Comparison of ENCODE assay signal across 9 mouse cellular contexts in the genomic region with DNA sequence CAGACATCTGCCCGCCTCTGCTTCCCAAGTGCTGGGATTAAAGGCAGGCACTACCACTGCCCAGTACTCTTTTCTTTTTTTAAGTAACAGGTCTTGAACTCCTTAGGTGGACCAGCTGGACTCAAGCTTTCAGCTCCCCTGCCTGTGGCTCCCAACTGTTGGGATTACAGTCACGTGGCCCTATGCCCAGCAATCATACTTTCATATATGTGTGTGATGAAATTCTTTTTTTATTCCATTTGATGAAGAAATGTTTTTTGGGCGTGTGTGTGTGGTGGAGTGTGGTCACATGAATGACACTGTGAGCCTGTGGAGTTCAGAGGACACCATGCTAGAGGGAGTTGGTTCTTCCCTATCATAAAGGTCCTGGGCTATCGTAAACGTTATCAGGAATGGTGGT. TPM values are rescaled to one million over a fixed set of nuclear protein-coding genes. Genes with fewer than 3 reads are reported as not detected.
DNase-seq lines count a peak whose midpoint lies in the region; ATAC-seq and TF ChIP-seq lines count a peak whose summit lies in the region.
"Had no signal": no experiment of that assay in that cellular context is flagged by ENCODE, and none has a peak within 500 bp of the region (broad histone marks: within the 10 kb centered on the region; RNA-seq: fewer than 3 reads in every experiment).

No protein-coding gene starts in this region.

- H3K9ac ChIP-seq in lung, embryonic 14.5 days = no peak overlapping the region
- H3K9ac ChIP-seq in embryonic facial prominence, embryonic 13.5 days = peak overlapping the region; percentile 92
- no peak overlapping the region for H3K9ac ChIP-seq in limb, embryonic 14.5 days (ENCODE audit: low read depth, low read length, severe bottlenecking)

- no peak for TF ChIP-seq CTCF in lung, embryonic 14.5 days (IDR thresholded peaks at IDR 0.05; ENCODE audit: low read depth)
- TF ChIP-seq CTCF in small intestine, adult 2 months (IDR thresholded peaks at IDR 0.05; ENCODE audit: extremely low read depth, insufficient read length, insufficient replicate concordance, low read depth, low read length) = no peak
- TF ChIP-seq CTCF in left cerebral cortex, adult 2 months (IDR thresholded peaks at IDR 0.05) = no peak

- H3K4me1 ChIP-seq in lung, embryonic 14.5 days (ENCODE audit: insufficient read depth) = peaks cover 7% of the 10 kb centered on the region; the same call in 1 of the 2 replicates
- H3K4me1 ChIP-seq in embryonic facial prominence, embryonic 13.5 days = peaks cover 21% of the 10 kb centered on the region
- H3K4me1 ChIP-seq in limb, embryonic 14.5 days (ENCODE audit: control insufficient read depth, insufficient read depth, low read length) = peaks cover 13% of the 10 kb centered on the region
- H3K4me1 ChIP-seq in small intestine, adult 2 months (ENCODE audit: control insufficient read depth, insufficient read depth, insufficient read length, low read length) = peaks cover 16% of the 10 kb centered on the region; the same call in 1 of the 2 replicates

- intact Hi-C loops in left cerebral cortex, adult 2 months (cut with DNase I) = no loop called here

- TF ChIP-seq POLR2A in limb, embryonic 14.5 days (IDR thresholded peaks at IDR 0.05; ENCODE audit: borderline replicate concordance, extremely low read depth, insufficient read depth, insufficient read length) = no peak
- TF ChIP-seq POLR2A in small intestine, adult 2 months (IDR thresholded peaks at IDR 0.05; ENCODE audit: low read depth, low read length) = no peak

- H3K4me2 ChIP-seq in lung, embryonic 14.5 days = peak overlapping the region; percentile 93
- H3K4me2 ChIP-seq in embryonic facial prominence, embryonic 13.5 days = peak overlapping the region; percentile 82
- H3K4me2 ChIP-seq in limb, embryonic 14.5 days (replicated peaks; ENCODE audit: low read depth, low read length, severe bottlenecking) = peak overlapping the region; percentile 90

- ATAC-seq in lung, embryonic 14.5 days (ENCODE audit: insufficient read depth) = no peak
- ATAC-seq in embryonic facial prominence, embryonic 13.5 days (ENCODE audit: insufficient number of reproducible peaks, insufficient read depth, low FRiP score, low TSS enrichment, low read depth) = no peak
- no peak for ATAC-seq in limb, embryonic 14.5 days (ENCODE audit: low FRiP score, low read depth)

- no peak overlapping the region for H3K27ac ChIP-seq in lung, embryonic 14.5 days (ENCODE audit: low read depth)
- no peak overlapping the region for H3K27ac ChIP-seq in embryonic facial prominence, embryonic 13.5 days
- H3K27ac ChIP-seq in limb, embryonic 14.5 days (replicated peaks; ENCODE audit: low read depth, low read length) = no peak overlapping the region
- H3K27ac ChIP-seq in small intestine, adult 2 months (ENCODE audit: insufficient read depth, low read depth, low read length) = 0 out of 2 replicates have a peak overlapping the region, but pooled peaks have one; percentile 4
- H3K27ac ChIP-seq in left cerebral cortex, adult 2 months = no peak overlapping the region

- H3K4me3 ChIP-seq in lung, embryonic 14.5 days (ENCODE audit: low read depth, low read length) = peak overlapping the region; percentile 97
- H3K4me3 ChIP-seq in embryonic facial prominence, embryonic 13.5 days = peak overlapping the region; percentile 94
- no peak overlapping the region; the same call in 1 of the 2 replicates for H3K4me3 ChIP-seq in limb, embryonic 14.5 days (replicated peaks; ENCODE audit: low read length)
- 0 out of 2 replicates have a peak overlapping the region, but pooled peaks have one; percentile 4 for H3K4me3 ChIP-seq in small intestine, adult 2 months (ENCODE audit: low read depth, low read length)
- H3K4me3 ChIP-seq in left cerebral cortex, adult 2 months = no peak overlapping the region

- peaks cover 21% of the 10 kb centered on the region; the same call in 1 of the 2 replicates for H3K36me3 ChIP-seq in lung, embryonic 14.5 days (ENCODE audit: insufficient read depth)
- H3K36me3 ChIP-seq in embryonic facial prominence, embryonic 13.5 days = peaks cover 12% of the 10 kb centered on the region
- peaks cover 7% of the 10 kb centered on the region; the same call in 1 of the 2 replicates for H3K36me3 ChIP-seq in limb, embryonic 14.5 days (ENCODE audit: control insufficient read depth, insufficient read depth, low read length)
- H3K36me3 ChIP-seq in small intestine, adult 2 months (ENCODE audit: control insufficient read depth, insufficient read depth, low read length) = no peaks in the 10 kb centered on the region

- no peaks in the 10 kb centered on the region for H3K9me3 ChIP-seq in lung, embryonic 14.5 days (ENCODE audit: low read depth, low read length)
- H3K9me3 ChIP-seq in embryonic facial prominence, embryonic 13.5 days = 0 out of 2 replicates have a peak, but pooled peaks cover 1% of the 10 kb centered on the region
- H3K9me3 ChIP-seq in limb, embryonic 14.5 days (ENCODE audit: control insufficient read depth, low read length) = no peaks in the 10 kb centered on the region

- H3K27me3 ChIP-seq in lung, embryonic 14.5 days (ENCODE audit: insufficient read depth, low read length) = no peaks in the 10 kb centered on the region
- H3K27me3 ChIP-seq in embryonic facial prominence, embryonic 13.5 days = no peaks in the 10 kb centered on the region
- H3K27me3 ChIP-seq in limb, embryonic 14.5 days (ENCODE audit: control insufficient read depth, insufficient read depth, low read length) = no peaks in the 10 kb centered on the region
- H3K27me3 ChIP-seq in small intestine, adult 2 months (ENCODE audit: control insufficient read depth, insufficient read depth, low read length) = no peaks in the 10 kb centered on the region

- WGBS in lung, embryonic 14.5 days = 88% methylated on average over 5 of the region's 5 CpGs
- WGBS in embryonic facial prominence, embryonic 13.5 days = 86% methylated on average over 5 of the region's 5 CpGs
- WGBS in limb, embryonic 14.5 days = 81% methylated on average over 5 of the region's 5 CpGs
- WGBS in small intestine, adult 2 months = 38% methylated on average over 5 of the region's 5 CpGs

- no peak for DNase-seq in lung, embryonic 14.5 days
- no peak for DNase-seq in lung, postnatal 25 days (ENCODE audit: low spot score)
- no peak for DNase-seq in limb, embryonic 14.5 days (ENCODE audit: low spot score)
- DNase-seq in cerebellum, adult 11 months = no peak
- no peak for DNase-seq in left cerebral cortex, adult 2 months (ENCODE audit: extremely low spot score in 1 of 2, low spot score in 2 of 2)
- no peak for DNase-seq in testis, postnatal 10 days (ENCODE audit: low spot score)
- DNase-seq: kidney, adult 18-20 months had no signal

RNA-seq across cellular contexts. Expression of gene Naa25, which starts 1.8 kb away (rescaled TPM):
- polyA plus RNA-seq in lung, embryonic 14.5 days (2014; fragmentation: Nextera tagmentation; extraction: Ambion mirVana) = 42.8 and 43.5 TPM in 2 replicates
- 39.2 and 40.8 TPM in 2 replicates for polyA plus RNA-seq in embryonic facial prominence, embryonic 13.5 days (2015; fragmentation: Nextera tagmentation; extraction: Ambion mirVana)
- polyA plus RNA-seq in limb, embryonic 14.5 days (2012; rRNA removed) = 20.2 and 20.9 TPM in 2 replicates
- 39.8 and 41.2 TPM in 2 replicates for polyA plus RNA-seq in limb, embryonic 14.5 days (2014; fragmentation: Nextera tagmentation; extraction: Ambion mirVana)
- 1.7 and 3.2 TPM in 2 replicates for polyA plus RNA-seq in small intestine, adult 2 months (2012; rRNA removed)
- total RNA-seq in left cerebral cortex, adult 2 months (2021) = 10 to 100 TPM; 42.9 to 43.3 TPM

RNA-seq across cellular contexts. Expression of gene Trafd1, which starts 14.1 kb away (rescaled TPM):
- 60.8 and 61.0 TPM in 2 replicates for polyA plus RNA-seq in lung, embryonic 14.5 days (2014; fragmentation: Nextera tagmentation; extraction: Ambion mirVana)
- 74.6 and 80.7 TPM in 2 replicates for polyA plus RNA-seq in embryonic facial prominence, embryonic 13.5 days (2015; fragmentation: Nextera tagmentation; extraction: Ambion mirVana)
- 102 and 109 TPM in 2 replicates for polyA plus RNA-seq in limb, embryonic 14.5 days (2012; rRNA removed)
- 70.2 and 74.7 TPM in 2 replicates for polyA plus RNA-seq in limb, embryonic 14.5 days (2014; fragmentation: Nextera tagmentation; extraction: Ambion mirVana)
- polyA plus RNA-seq in small intestine, adult 2 months (2012; rRNA removed) = 39.1 and 108 TPM in 2 replicates
- 10 to 100 TPM; 78.9 to 81.2 TPM for total RNA-seq in left cerebral cortex, adult 2 months (2021)

RNA-seq across cellular contexts. Expression of gene Tmem116, which starts 52.2 kb away (rescaled TPM):
- polyA plus RNA-seq in lung, embryonic 14.5 days (2014; fragmentation: Nextera tagmentation; extraction: Ambion mirVana) = 1.7 and 2.0 TPM in 2 replicates
- polyA plus RNA-seq in embryonic facial prominence, embryonic 13.5 days (2015; fragmentation: Nextera tagmentation; extraction: Ambion mirVana) = 1.3 TPM in 2 replicates
- polyA plus RNA-seq in limb, embryonic 14.5 days (2012; rRNA removed) = 2.4 and 3.4 TPM in 2 replicates
- polyA plus RNA-seq in limb, embryonic 14.5 days (2014; fragmentation: Nextera tagmentation; extraction: Ambion mirVana) = 1.5 and 2.9 TPM in 2 replicates
- 0.70 and 7.2 TPM in 2 replicates for polyA plus RNA-seq in small intestine, adult 2 months (2012; rRNA removed)
- total RNA-seq in left cerebral cortex, adult 2 months (2021) = 1 to 10 TPM; 7.5 to 8.7 TPM

RNA-seq across cellular contexts. Expression of gene Erp29, which starts 52.8 kb away (rescaled TPM):
- 117 TPM in 2 replicates for polyA plus RNA-seq in lung, embryonic 14.5 days (2014; fragmentation: Nextera tagmentation; extraction: Ambion mirVana)
- polyA plus RNA-seq in embryonic facial prominence, embryonic 13.5 days (2015; fragmentation: Nextera tagmentation; extraction: Ambion mirVana) = 160 TPM in 2 replicates
- polyA plus RNA-seq in limb, embryonic 14.5 days (2012; rRNA removed) = 113 and 161 TPM in 2 replicates
- polyA plus RNA-seq in limb, embryonic 14.5 days (2014; fragmentation: Nextera tagmentation; extraction: Ambion mirVana) = 159 and 162 TPM in 2 replicates
- 24.5 and 35.6 TPM in 2 replicates for polyA plus RNA-seq in small intestine, adult 2 months (2012; rRNA removed)
- 100 to 1,000 TPM; 129 to 136 TPM for total RNA-seq in left cerebral cortex, adult 2 months (2021)

Comparison
In these comparisons a context has a peak if more than half of its experiments do, and no peak if none do; other contexts are left out.
1. H3K4me3 ChIP-seq: peak in lung, embryonic 14.5 days (single experiment), embryonic facial prominence, embryonic 13.5 days (single experiment) and small intestine, adult 2 months (single experiment); none in limb, embryonic 14.5 days (single experiment) and left cerebral cortex, adult 2 months (single experiment).
2. Peak in every context shown above with its lines, with median percentiles within 50 percentile points of each other: H3K4me2 ChIP-seq.